ENCODE assay signal across 8 mouse cellular contexts in the genomic region with DNA sequence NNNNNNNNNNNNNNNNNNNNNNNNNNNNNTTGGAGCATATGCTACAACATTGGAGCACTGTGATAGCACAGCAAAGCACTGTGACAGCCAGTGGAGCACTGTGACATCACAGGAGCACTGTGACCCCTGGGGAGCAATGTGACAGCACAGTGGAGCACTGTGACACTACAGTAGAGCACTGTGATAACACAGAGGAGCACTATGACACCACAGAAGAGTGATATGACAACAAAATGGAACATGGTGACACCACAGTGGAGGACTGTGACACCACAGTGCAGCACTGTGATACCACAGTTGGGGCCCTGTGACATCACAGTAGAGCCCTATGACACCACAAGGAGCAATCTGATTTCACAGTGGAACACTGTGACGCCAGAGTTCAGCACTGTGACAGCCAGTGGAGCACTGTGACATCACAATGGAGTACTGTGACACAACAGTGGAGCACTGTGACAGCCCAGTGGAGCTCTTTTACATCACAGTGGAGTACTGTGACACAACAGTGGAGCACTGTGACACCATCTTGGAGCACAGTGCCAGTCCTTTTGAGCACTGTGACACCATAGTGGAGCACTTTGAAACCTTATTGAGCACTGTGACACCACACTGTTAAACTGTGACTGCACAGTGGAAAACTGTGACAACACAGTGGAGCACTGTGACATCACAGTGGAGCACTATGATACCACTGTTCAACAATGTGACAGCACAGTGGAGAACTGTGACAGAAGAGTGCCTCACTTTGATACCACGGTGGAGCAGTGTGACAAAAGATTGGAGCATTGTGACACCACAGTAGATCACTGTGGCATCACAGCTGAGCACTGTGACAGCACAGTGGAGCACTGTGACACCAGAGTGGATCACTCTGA.
DNase-seq lines count a peak whose midpoint lies in the region; ATAC-seq and TF ChIP-seq lines count a peak whose summit lies in the region.

No protein-coding gene starts in this region.

- H3K27me3 ChIP-seq in hindbrain, embryonic 11.5 days (ENCODE audit: control insufficient read depth, insufficient read depth, low read length): no peaks in the 10 kb centered on the region
- H3K27me3 ChIP-seq in hindbrain, embryonic 10.5 days (ENCODE audit: insufficient read depth, poor library complexity, severe bottlenecking): no peaks in the 10 kb centered on the region
- no peaks in the 10 kb centered on the region for H3K27me3 ChIP-seq in MEL (ENCODE audit: control insufficient read depth in 1 of 2, insufficient read depth in 2 of 2, low read length in 2 of 2)
- no peaks in the 10 kb centered on the region for H3K27me3 ChIP-seq in heart, embryonic 14.5 days (ENCODE audit: control insufficient read depth, insufficient read depth, low read length)
- no peaks in the 10 kb centered on the region for H3K27me3 ChIP-seq in liver, embryonic 16.5 days (ENCODE audit: control insufficient read depth, insufficient read depth, low read depth, low read length)

- 49% methylated on average over 2 of the region's 2 CpGs for WGBS in hindbrain, embryonic 11.5 days
- WGBS in hindbrain, embryonic 10.5 days: 53% methylated on average over 2 of the region's 2 CpGs
- 45% methylated on average over 2 of the region's 2 CpGs for WGBS in heart, embryonic 14.5 days
- 33% methylated on average over 2 of the region's 2 CpGs for WGBS in liver, embryonic 16.5 days (ENCODE audit: insufficient replicate concordance)

- H3K4me3 ChIP-seq in hindbrain, embryonic 11.5 days (ENCODE audit: low read depth, low read length): 0 out of 2 replicates have a peak overlapping the region, but pooled peaks have one; percentile 2
- no peak overlapping the region for H3K4me3 ChIP-seq in hindbrain, embryonic 10.5 days
- H3K4me3 ChIP-seq in MEL (ENCODE audit: control insufficient read depth in 1 of 2, insufficient read depth in 1 of 2, low read depth in 2 of 2, low read length in 2 of 2): no peak overlapping the region
- H3K4me3 ChIP-seq in heart, embryonic 14.5 days (ENCODE audit: control insufficient read depth in 1 of 2, insufficient read depth in 1 of 2, low read depth in 1 of 2, low read length in 2 of 2): no peak overlapping the region
- H3K4me3 ChIP-seq in liver, embryonic 16.5 days (ENCODE audit: low read depth, low read length): no peak overlapping the region

- H3K79me2 ChIP-seq in MEL (ENCODE audit: control insufficient read depth, insufficient read depth, low read length, poor library complexity): no peaks in the 10 kb centered on the region

- TF ChIP-seq CTCF in MEL (IDR thresholded peaks at IDR 0.05 in 2 of 3, conservative IDR thresholded peaks at IDR 0.05 in 1 of 3; ENCODE audit: control insufficient read depth in 1 of 3, insufficient read depth in 1 of 3, low read depth in 2 of 3, low read length in 3 of 3, poor library complexity in 1 of 3, severe bottlenecking in 1 of 3): no peak

- H3K36me3 ChIP-seq in hindbrain, embryonic 11.5 days (ENCODE audit: control insufficient read depth, insufficient read depth, low read length): 0 out of 2 replicates have a peak, but pooled peaks cover 3% of the 10 kb centered on the region
- H3K36me3 ChIP-seq in hindbrain, embryonic 10.5 days: no peaks in the 10 kb centered on the region
- H3K36me3 ChIP-seq in MEL (ENCODE audit: control insufficient read depth in 1 of 2, insufficient read depth in 2 of 2, low read length in 2 of 2): no peaks in the 10 kb centered on the region
- no peaks in the 10 kb centered on the region for H3K36me3 ChIP-seq in heart, embryonic 14.5 days (ENCODE audit: control insufficient read depth, insufficient read depth, low read length)
- no peaks in the 10 kb centered on the region for H3K36me3 ChIP-seq in liver, embryonic 16.5 days (ENCODE audit: control insufficient read depth, insufficient read depth)

- no peak overlapping the region for H3K9ac ChIP-seq in hindbrain, embryonic 11.5 days (ENCODE audit: low read depth, low read length)
- H3K9ac ChIP-seq in MEL (ENCODE audit: control insufficient read depth, low read depth, low read length, poor library complexity, severe bottlenecking): no peak overlapping the region
- H3K9ac ChIP-seq in heart, embryonic 14.5 days (ENCODE audit: low read length): no peak overlapping the region
- no peak overlapping the region for H3K9ac ChIP-seq in liver, embryonic 16.5 days (ENCODE audit: low read depth, low read length)

- ATAC-seq in hindbrain, embryonic 11.5 days (ENCODE audit: low FRiP score): peak; percentile 36
- ATAC-seq in heart, embryonic 14.5 days (ENCODE audit: insufficient number of reproducible peaks, insufficient read depth, low FRiP score, low read depth): peak; percentile 37
- ATAC-seq in liver, embryonic 16.5 days (ENCODE audit: low read depth): peak; percentile 32; the same call in 1 of the 2 replicates

- TF ChIP-seq EP300 in MEL (IDR thresholded peaks at IDR 0.05; ENCODE audit: low read depth in 1 of 2, low read length in 2 of 2): no peak

- H3K4me2 ChIP-seq in hindbrain, embryonic 11.5 days (replicated peaks; ENCODE audit: low read depth, low read length): no peak overlapping the region
- no peak overlapping the region for H3K4me2 ChIP-seq in heart, embryonic 14.5 days (ENCODE audit: low read length)
- no peak overlapping the region for H3K4me2 ChIP-seq in liver, embryonic 16.5 days (ENCODE audit: low read depth, low read length)

- no peak for DNase-seq in hindbrain, embryonic 11.5 days (ENCODE audit: low spot score)
- DNase-seq in hindbrain, embryonic 10.5 days (ENCODE audit: low spot score): no peak
- peak; percentile 56 for DNase-seq in MEL (ENCODE audit: low read depth, low spot score)
- peak; percentile 2 for DNase-seq in testis, postnatal 14 days (ENCODE audit: low spot score)
- DNase-seq in cerebellum, postnatal 25 days: no peak
- no peak for DNase-seq in yolk sac, embryonic 10.5 days (ENCODE audit: low spot score)

- no peaks in the 10 kb centered on the region for H3K4me1 ChIP-seq in hindbrain, embryonic 11.5 days (replicated peaks; ENCODE audit: control insufficient read depth, insufficient read depth, low read length)
- no peaks in the 10 kb centered on the region for H3K4me1 ChIP-seq in hindbrain, embryonic 10.5 days (replicated peaks)
- H3K4me1 ChIP-seq in MEL (ENCODE audit: control insufficient read depth in 1 of 2, insufficient read depth in 2 of 2, low read length in 2 of 2): no peaks in the 10 kb centered on the region
- no peaks in the 10 kb centered on the region for H3K4me1 ChIP-seq in heart, embryonic 14.5 days (ENCODE audit: control insufficient read depth in 2 of 2, insufficient read depth in 2 of 2, low read length in 2 of 2)
- H3K4me1 ChIP-seq in liver, embryonic 16.5 days (ENCODE audit: control insufficient read depth, low read depth, low read length): no peaks in the 10 kb centered on the region

- no peak overlapping the region for H3K27ac ChIP-seq in hindbrain, embryonic 11.5 days (ENCODE audit: low read depth, low read length)
- H3K27ac ChIP-seq in hindbrain, embryonic 10.5 days: no peak overlapping the region
- no peak overlapping the region for H3K27ac ChIP-seq in MEL (ENCODE audit: control insufficient read depth, low read depth, low read length)
- H3K27ac ChIP-seq in heart, embryonic 14.5 days (replicated peaks in 1 of 2; ENCODE audit: control insufficient read depth in 1 of 2, insufficient read depth in 1 of 2, low read depth in 2 of 2, low read length in 2 of 2): no peak overlapping the region
- H3K27ac ChIP-seq in liver, embryonic 16.5 days (ENCODE audit: low read length): no peak overlapping the region

- TF ChIP-seq POLR2A in MEL (IDR thresholded peaks at IDR 0.05; ENCODE audit: control insufficient read depth in 1 of 2, insufficient read depth in 1 of 2, low read depth in 1 of 2, low read length in 2 of 2, poor library complexity in 1 of 2): no peak

- no peak for TF ChIP-seq RAD21 in MEL (IDR thresholded peaks at IDR 0.05; ENCODE audit: low read depth, low read length)

- peaks cover 54% of the 10 kb centered on the region for H3K9me3 ChIP-seq in hindbrain, embryonic 11.5 days (ENCODE audit: control insufficient read depth, low read length)
- H3K9me3 ChIP-seq in hindbrain, embryonic 10.5 days: peaks cover 55% of the 10 kb centered on the region
- H3K9me3 ChIP-seq in MEL (replicated peaks; ENCODE audit: insufficient read depth, low read length): no peaks in the 10 kb centered on the region
- peaks cover 54% of the 10 kb centered on the region for H3K9me3 ChIP-seq in heart, embryonic 14.5 days (ENCODE audit: control insufficient read depth, low read length)
- H3K9me3 ChIP-seq in liver, embryonic 16.5 days (replicated peaks; ENCODE audit: control insufficient read depth, low read length): peaks cover 15% of the 10 kb centered on the region

TF ChIP-seq in MEL, 35 proteins besides CTCF, POLR2A, EP300 and RAD21:
- TF ChIP-seq HCFC1 (IDR thresholded peaks at IDR 0.05; ENCODE audit: low read depth, low read length) (no peak), NRF1 (IDR thresholded peaks at IDR 0.05; ENCODE audit: insufficient read depth, low read depth, low read length, poor library complexity, severe bottlenecking) (no peak), GATA1 (IDR thresholded peaks at IDR 0.05; ENCODE audit: low read depth, low read length) (no peak), USF2 (IDR thresholded peaks at IDR 0.05; ENCODE audit: borderline replicate concordance in 1 of 2, insufficient read depth in 1 of 2, low read depth in 1 of 2, low read length in 2 of 2) (no peak), RCOR1 (IDR thresholded peaks at IDR 0.05; ENCODE audit: low read depth, low read length) (no peak), MAZ (IDR thresholded peaks at IDR 0.05; ENCODE audit: low read depth, low read length) (no peak), NELFE (IDR thresholded peaks at IDR 0.05; ENCODE audit: low read depth, low read length) (no peak), TBP (IDR thresholded peaks at IDR 0.05; ENCODE audit: low read depth, low read length) (no peak), CHD2 (IDR thresholded peaks at IDR 0.05; ENCODE audit: low read length) (no peak), SIN3A (IDR thresholded peaks at IDR 0.05; ENCODE audit: low read length) (no peak)

Comparison
In these comparisons a context has a peak if more than half of its experiments do, and no peak if none do; other contexts are left out.
1. DNase-seq: peak in MEL (single experiment) and testis, postnatal 14 days (single experiment); none in hindbrain, embryonic 11.5 days (single experiment), hindbrain, embryonic 10.5 days (single experiment), cerebellum, postnatal 25 days (0 of 2) and yolk sac, embryonic 10.5 days (single experiment).
2. Peak in every context shown above with its lines, with median percentiles within 50 percentile points of each other: ATAC-seq.